Mouse (Mus musculus): ENCODE measurements at regions not wholly inside any gene's neighbourhood (a gene's known extent, or its start where the extent isn't known, plus 50 kb on each side); places are given as distances from the start of the nearest gene placed in this dataset.

- no peak for DNase-seq (ENCODE audit: low spot score)
These were observed 92.5 kb upstream of the Smad3 start for GRCm38 (mm10) chr9:63850316-63850693.

- DNase-seq (ENCODE audit: low spot score) = no peak
These were observed 91.9 kb upstream of the Smad3 start for GRCm38 (mm10) chr9:63849564-63850315.

DNA sequence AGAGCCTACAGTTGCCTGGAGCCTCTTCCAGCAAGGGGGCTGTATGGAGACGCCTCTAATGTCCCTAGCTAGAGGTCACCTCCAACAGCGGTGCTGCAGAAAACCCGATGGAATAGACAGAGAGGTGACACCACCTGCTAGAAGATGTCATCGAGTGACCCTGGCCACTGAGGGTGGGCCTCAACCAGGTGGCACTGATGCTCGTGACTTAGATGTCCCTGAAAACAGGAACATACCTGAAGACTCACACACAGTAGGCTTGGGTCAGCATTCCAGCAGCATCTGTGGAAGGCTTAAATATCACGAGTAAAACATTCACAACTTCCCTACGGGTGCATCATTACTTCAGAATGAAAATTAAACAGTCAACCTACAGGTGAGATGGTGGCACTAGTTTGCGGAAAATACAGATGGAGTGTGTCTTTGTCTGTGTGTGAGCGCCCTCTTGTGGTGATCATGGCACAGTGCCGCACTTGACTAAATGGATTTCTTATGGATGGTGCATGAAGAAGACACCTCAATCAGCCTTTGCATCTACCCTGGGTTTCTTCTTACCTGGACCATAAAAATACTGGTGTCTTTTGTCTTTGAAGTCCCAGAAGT is 86.2 kb upstream of the Smad3 start:
- DNase-seq (ENCODE audit: low spot score) = peak; percentile 87

DNA sequence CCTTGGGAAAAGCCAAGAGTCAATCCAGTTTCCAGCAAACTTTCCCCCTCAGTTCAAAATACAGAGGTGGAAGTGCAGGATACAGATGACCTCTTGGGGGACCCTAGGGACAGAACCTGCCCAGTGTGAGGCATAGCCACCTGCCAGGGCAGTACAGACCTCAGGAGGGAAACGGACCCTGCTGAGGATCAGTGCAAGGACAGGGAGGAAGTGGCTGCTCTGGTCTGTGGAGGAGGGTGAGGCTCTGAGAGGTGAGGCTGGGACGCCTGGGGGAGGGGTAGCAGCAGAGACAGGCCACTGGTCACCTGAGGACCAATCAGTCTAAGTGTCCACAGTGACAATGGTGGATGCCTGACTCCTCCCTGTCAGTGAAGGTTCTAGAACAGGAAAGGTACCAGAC is 85.6 kb upstream of the Smad3 start:
- no peak for DNase-seq (ENCODE audit: low spot score)

DNA sequence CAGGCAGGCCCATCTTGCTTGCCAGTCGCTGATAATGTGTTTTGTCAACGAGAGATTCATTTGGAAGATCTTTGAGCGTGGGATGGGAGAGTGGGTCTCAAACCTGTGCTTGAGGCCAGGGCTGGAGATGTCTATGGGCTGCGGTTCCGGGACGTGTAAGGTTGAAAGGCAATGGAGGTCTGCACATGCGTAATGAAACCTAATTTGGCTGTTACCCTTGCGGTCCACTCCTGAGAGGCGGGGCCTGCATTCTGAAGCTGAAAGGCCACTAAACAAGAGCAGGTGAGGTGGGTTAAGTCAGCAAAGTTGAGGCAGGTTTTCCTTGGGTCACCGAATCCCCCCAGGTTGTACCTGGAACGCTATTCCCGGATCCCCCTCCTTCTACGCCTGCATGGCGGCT is 83.3 kb upstream of the Smad3 start:
- no peak for DNase-seq (ENCODE audit: low spot score)

DNA sequence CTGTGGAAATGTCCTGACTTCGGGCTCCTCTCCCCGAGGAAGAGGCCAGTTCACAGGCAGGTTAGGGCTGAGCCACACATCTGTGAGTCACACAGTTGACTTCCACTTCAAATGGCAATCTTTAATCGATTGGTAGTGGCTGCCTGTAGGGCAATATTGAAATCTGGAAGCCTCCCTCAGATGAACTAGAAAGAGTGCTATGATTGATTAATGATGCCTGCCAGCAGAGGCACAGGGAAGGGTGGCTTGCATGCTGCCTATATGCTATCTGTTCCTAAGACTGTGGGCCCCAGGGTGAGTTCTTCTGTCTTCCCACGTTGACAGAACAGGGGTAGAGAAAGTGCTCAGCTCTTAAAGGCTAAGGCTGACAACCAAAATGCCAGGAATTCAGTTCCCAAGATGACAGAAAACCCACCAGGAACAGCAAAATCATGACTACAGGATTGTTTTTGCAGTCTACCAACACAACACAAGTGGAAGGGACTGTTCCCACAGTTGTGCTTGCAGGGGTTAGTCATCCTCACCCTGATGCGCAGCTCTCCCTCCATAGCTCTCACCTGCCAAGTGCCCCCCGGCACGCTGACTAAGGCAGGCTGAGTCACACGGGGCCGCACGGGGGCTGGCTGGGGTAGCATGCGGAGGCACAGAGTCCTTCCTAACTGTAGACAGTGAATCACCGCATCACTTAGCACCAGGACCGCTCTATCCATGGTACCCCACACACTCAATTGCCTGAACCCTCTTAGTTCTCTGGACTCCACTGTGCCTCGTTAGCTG is 81.4 kb upstream of the Smad3 start:
- no peak for DNase-seq (ENCODE audit: low spot score)

DNA sequence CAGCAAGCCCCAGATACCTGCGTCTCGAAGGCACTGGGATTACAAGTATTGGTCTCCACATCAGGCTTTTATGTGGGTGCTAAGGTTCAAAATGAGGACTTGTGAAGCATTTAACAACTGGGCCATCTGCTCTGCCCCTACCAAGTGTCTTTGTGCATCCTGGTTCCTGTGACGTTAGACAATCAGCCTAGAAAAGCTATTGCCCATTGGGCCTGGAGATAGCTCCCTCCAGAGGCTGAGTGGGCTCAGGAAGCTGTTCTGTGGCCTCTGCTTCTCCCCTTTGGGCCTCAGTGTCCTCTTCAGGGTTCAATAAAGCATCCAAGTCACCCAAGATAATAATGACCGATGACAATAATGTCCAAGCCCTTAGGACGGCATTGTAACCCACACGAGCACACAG is 79.8 kb upstream of the Smad3 start:
- DNase-seq (ENCODE audit: low spot score) = peak; percentile 51

GRCm38 (mm10) chr9:63836565-63837284 is 78.9 kb upstream of the Smad3 start:
- no peak for DNase-seq (ENCODE audit: low spot score)

DNA sequence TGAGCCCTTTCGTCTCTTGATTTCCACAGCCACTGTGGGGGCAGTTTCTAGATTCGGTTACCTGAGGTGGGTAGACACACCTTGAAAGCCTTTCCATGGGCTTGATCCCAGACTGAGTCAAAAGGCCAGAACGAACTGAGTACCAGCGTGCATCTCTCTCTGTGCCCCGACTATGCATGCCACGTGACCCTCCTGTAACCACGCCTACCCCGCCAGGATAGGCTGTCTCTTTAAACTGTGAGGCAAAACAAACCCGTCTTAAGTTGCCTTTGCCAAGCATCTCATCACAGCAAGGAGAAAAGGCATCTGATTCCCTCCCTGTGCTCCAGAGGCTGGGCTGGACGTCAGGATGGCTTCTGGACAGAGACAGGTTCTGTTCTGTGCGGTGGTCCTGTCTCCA is 78.2 kb upstream of the Smad3 start:
- DNase-seq (ENCODE audit: low spot score) = peak; percentile 41

GRCm38 (mm10) chr9:63834416-63834815 is 76.6 kb upstream of the Smad3 start:
- no peak for DNase-seq (ENCODE audit: low spot score)

DNA sequence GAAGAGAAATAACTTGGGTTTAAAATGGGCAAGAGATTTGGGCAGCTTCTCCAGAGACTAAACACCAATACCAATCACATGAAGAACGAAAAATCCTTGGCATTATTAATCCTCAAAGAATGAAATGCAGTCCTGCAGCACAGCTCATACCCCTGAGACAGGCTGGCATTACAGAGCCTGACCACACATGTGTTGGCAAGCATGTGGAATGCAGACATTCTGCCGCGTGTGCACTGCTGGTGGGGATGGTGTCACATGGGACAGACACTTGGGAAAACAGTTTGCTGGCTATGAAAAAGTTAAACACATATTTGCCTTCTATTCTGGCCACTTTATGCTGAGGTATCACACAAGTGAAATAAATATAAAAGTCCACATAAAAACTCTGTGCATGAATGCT is 60.4 kb upstream of the Smad3 start:
- DNase-seq (ENCODE audit: low spot score) = no peak

DNA sequence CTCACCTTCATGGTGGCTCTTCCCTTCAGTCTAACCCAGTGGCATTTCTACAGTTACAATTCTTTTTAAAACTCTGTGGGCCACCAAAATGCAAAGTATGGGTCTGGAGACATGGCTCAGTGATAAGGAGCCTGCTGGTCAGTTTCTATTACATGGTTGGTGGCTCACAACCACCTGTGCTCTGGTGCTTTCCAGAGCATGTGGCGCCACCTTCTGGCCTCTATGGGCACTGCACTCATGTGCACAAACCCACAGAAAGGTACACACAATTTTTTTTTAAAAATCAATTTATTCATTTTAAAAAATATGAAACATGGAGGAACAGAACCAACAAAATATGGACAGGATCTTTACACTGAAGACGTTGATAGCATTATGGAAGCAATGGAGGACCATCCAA is 58.7 kb upstream of the Smad3 start:
- DNase-seq (ENCODE audit: low spot score) = peak; percentile 32

DNA sequence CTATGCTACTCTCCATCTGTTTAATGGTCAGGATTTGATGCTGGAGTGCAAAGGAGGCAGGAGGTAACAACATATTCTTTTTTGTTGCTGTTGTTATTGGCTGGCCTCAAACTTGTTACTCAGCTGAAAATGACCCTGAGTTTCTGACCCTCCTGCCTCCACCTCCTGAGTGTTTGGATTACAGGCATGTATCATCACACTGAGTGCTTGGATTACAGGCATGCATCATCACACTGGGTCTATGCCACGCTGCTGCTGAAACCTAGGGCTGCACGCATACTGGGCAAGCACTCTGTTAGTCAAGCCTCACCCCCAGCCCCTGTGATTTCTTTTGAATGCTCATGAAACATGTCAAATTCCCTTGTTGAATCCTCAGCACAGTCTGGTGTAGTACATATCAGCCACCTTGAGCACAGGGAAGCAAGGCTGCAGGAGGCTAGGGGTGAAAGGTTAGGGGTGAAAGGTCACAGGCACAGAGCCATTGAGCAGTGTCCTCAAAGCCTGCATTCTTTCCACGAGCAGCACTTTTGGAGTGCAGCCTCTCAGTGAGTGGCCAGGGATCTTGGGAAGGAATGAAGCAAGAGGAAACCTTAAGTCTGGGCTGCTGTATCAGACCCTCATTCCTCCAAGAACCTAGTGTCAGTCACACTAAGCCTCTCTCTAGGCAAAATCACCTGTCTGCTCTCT is 52.2 kb upstream of the Smad3 start:
- no peak for DNase-seq (ENCODE audit: low spot score)

All from thymus, postnatal 0 days (tissue).